Mouse (Mus musculus) myocyte (in vitro differentiated cells): Measurements from ENCODE around the gene Homer2. TPM values are rescaled to one million over a fixed set of nuclear protein-coding genes. Genes with fewer than 3 reads are reported as not detected.

Source experiments
- H3K27me3 ChIP-seq: one replicate; pipeline ENCODE4 v1.6.1; 2011; ENCODE audit not compliant: control insufficient read depth, insufficient read depth, insufficient read length
- H3K36me3 ChIP-seq: one replicate; pipeline ENCODE4 v1.6.1; 2011; ENCODE audit not compliant: control insufficient read depth, insufficient read depth
- H3K4me2 ChIP-seq: one replicate; pipeline ENCODE4 v1.6.1; 2011; ENCODE audit warnings: low read depth, control low read depth
- H3K4me3 ChIP-seq: one replicate; pipeline ENCODE4 v1.5.1; 2011; ENCODE audit warnings: mild to moderate bottlenecking, control low read depth, moderate library complexity
- H3K79me2 ChIP-seq: one replicate; pipeline ENCODE4 v1.6.1; 2011; ENCODE audit not compliant: control insufficient read depth, insufficient read depth
- H3ac ChIP-seq: one replicate; pipeline ENCODE4 v1.6.1; 2011; ENCODE audit not compliant: control insufficient read depth, insufficient read length
- CEBPB ChIP-seq: IDR thresholded peaks from 2 replicates; pipeline ENCODE4 v1.6.1; 2011; ENCODE audit warnings: mild to moderate bottlenecking, moderate library complexity; ENCODE audit not compliant: poor library complexity, insufficient read depth, severe bottlenecking
- E2F4 ChIP-seq: IDR thresholded peaks from one replicate; pipeline ENCODE4 v1.6.1; 2011; ENCODE audit warnings: mild to moderate bottlenecking, control low read depth, moderate library complexity; ENCODE audit not compliant: insufficient read depth
- MAX ChIP-seq: IDR thresholded peaks from one replicate; pipeline ENCODE4 v1.6.1; 2011; ENCODE audit warnings: low read depth, mild to moderate bottlenecking, control low read depth
- MYOD1 ChIP-seq, 3 experiments: IDR thresholded peaks; one replicate each; pipeline ENCODE4 v1.6.1; 2011; ENCODE audit warnings: control low read depth in 2 of 3, low read depth in 2 of 3, mild to moderate bottlenecking in 2 of 3, moderate library complexity in 1 of 3; ENCODE audit not compliant: insufficient read length in 2 of 3, control insufficient read depth in 1 of 3
- MYOG ChIP-seq, 3 experiments: IDR thresholded peaks; one replicate each; pipeline ENCODE4 v1.6.1; 2011; ENCODE audit warnings: control low read depth in 2 of 3, low read depth in 2 of 3, mild to moderate bottlenecking in 2 of 3; ENCODE audit not compliant: insufficient read length in 2 of 3, control insufficient read depth in 1 of 3, insufficient read depth in 1 of 3
- POLR2A ChIP-seq: IDR thresholded peaks from one replicate; pipeline ENCODE4 v1.6.1; 2011; ENCODE audit warnings: low read depth, mild to moderate bottlenecking, control low read depth, moderate library complexity; ENCODE audit not compliant: insufficient read length
- POLR2AphosphoS2 ChIP-seq: IDR thresholded peaks from one replicate; pipeline ENCODE4 v1.6.1; 2011; ENCODE audit warnings: low read depth, control low read depth; ENCODE audit not compliant: insufficient read length
- REST ChIP-seq: IDR thresholded peaks from one replicate; pipeline ENCODE4 v1.6.1; 2011; ENCODE audit warnings: mild to moderate bottlenecking, control low read depth, moderate library complexity; ENCODE audit not compliant: insufficient read depth, insufficient read length
- SRF ChIP-seq: IDR thresholded peaks from one replicate; pipeline ENCODE4 v1.6.1; 2011; ENCODE audit warnings: low read depth; ENCODE audit not compliant: control insufficient read depth, insufficient read length
- TCF12 ChIP-seq: IDR thresholded peaks from one replicate; pipeline ENCODE4 v1.6.1; 2011; ENCODE audit warnings: mild to moderate bottlenecking, control low read depth; ENCODE audit not compliant: poor library complexity, insufficient read depth, severe bottlenecking
- TCF3 ChIP-seq: IDR thresholded peaks from one replicate; pipeline ENCODE4 v1.6.1; 2011; ENCODE audit warnings: low read depth, control low read depth; ENCODE audit not compliant: insufficient read length
- USF1 ChIP-seq: IDR thresholded peaks from one replicate; pipeline ENCODE4 v1.6.1; 2011; ENCODE audit warnings: low read depth, mild to moderate bottlenecking, control low read depth, moderate library complexity
- polyA plus RNA-seq: library from polyadenylated mRNA; unstranded; fragments of >200 nt; fragmentation: generic; extraction: Trizol; gene quantifications from one replicate; pipeline ENCODE4 v1.2.1, GENCODE M21; 2012; ENCODE audit warnings: missing spikeins

Gene Homer2
- polyA plus RNA-seq, 1 experiment = not detected

- Histone ChIP-seq H3K4me2 (no peak overlapping the region), H3ac (no peak overlapping the region), H3K27me3 (peaks cover 33% of the 10 kb centered on the region), H3K36me3 (no peaks in the 10 kb centered on the region), H3K79me2 (no peaks in the 10 kb centered on the region), H3K4me3 (no peak overlapping the region)
- TF ChIP-seq SRF = no peak
- TF ChIP-seq CEBPB = no peak
- no peak for TF ChIP-seq USF1
- no peak for TF ChIP-seq POLR2A
- TF ChIP-seq TCF3 = no peak
- no peak for TF ChIP-seq E2F4
- no peak for TF ChIP-seq TCF12
- TF ChIP-seq POLR2AphosphoS2 = no peak
- no peak for TF ChIP-seq MAX
- no peak for TF ChIP-seq REST
- no peak for TF ChIP-seq MYOD1 (IDR thresholded peaks at IDR 0.05; ENCODE audit: control insufficient read depth in 1 of 3, insufficient read length in 2 of 3, low read depth in 2 of 3)
Measured at GRCm38 (mm10) chr7:81560101-81561049, 147.0 kb downstream of the Homer2 start.

GRCm38 (mm10) chr7:81559231-81559980, 147.9 kb downstream of the Homer2 start:
- TF ChIP-seq SRF (no peak), POLR2A (no peak), E2F4 (no peak), MAX (no peak), TCF3 (no peak), MYOG (IDR thresholded peaks at IDR 0.05; ENCODE audit: control insufficient read depth in 1 of 3, insufficient read depth in 1 of 3, insufficient read length in 2 of 3, low read depth in 2 of 3) (no peak), POLR2AphosphoS2 (no peak), REST (no peak), CEBPB (no peak), TCF12 (no peak), USF1 (no peak), MYOD1 (IDR thresholded peaks at IDR 0.05; ENCODE audit: control insufficient read depth in 1 of 3, insufficient read length in 2 of 3, low read depth in 2 of 3) (no peak)
- Histone ChIP-seq H3K4me3 (no peak overlapping the region), H3K79me2 (no peaks in the 10 kb centered on the region), H3ac (no peak overlapping the region), H3K4me2 (no peak overlapping the region), H3K36me3 (no peaks in the 10 kb centered on the region), H3K27me3 (peaks cover 28% of the 10 kb centered on the region)

GRCm38 (mm10) chr7:81557985-81558360, 149.4 kb downstream of the Homer2 start:
- Histone ChIP-seq H3K4me3 (no peak overlapping the region), H3K36me3 (no peaks in the 10 kb centered on the region), H3K27me3 (peaks cover 17% of the 10 kb centered on the region), H3ac (no peak overlapping the region), H3K79me2 (no peaks in the 10 kb centered on the region), H3K4me2 (no peak overlapping the region)
- no peak for TF ChIP-seq POLR2A
- TF ChIP-seq MYOD1 (IDR thresholded peaks at IDR 0.05; ENCODE audit: control insufficient read depth in 1 of 3, insufficient read length in 2 of 3, low read depth in 2 of 3) = no peak
- no peak for TF ChIP-seq POLR2AphosphoS2
- TF ChIP-seq MYOG (IDR thresholded peaks at IDR 0.05; ENCODE audit: control insufficient read depth in 1 of 3, insufficient read depth in 1 of 3, insufficient read length in 2 of 3, low read depth in 2 of 3) = no peak
- TF ChIP-seq CEBPB = no peak
- no peak for TF ChIP-seq TCF12
- no peak for TF ChIP-seq USF1
- TF ChIP-seq TCF3 = no peak
- no peak for TF ChIP-seq E2F4
- no peak for TF ChIP-seq SRF
- no peak for TF ChIP-seq MAX
- no peak for TF ChIP-seq REST

- no peak overlapping the region for H3ac ChIP-seq
- H3K4me2 ChIP-seq = no peak overlapping the region
- no peaks in the 10 kb centered on the region for H3K36me3 ChIP-seq
- TF ChIP-seq TCF3 (no peak), MYOD1 (IDR thresholded peaks at IDR 0.05; ENCODE audit: control insufficient read depth in 1 of 3, insufficient read length in 2 of 3, low read depth in 2 of 3) (no peak), TCF12 (no peak), USF1 (no peak), MAX (no peak), POLR2AphosphoS2 (no peak), E2F4 (no peak), SRF (no peak), POLR2A (no peak), REST (no peak), CEBPB (no peak), MYOG (IDR thresholded peaks at IDR 0.05; ENCODE audit: control insufficient read depth in 1 of 3, insufficient read depth in 1 of 3, insufficient read length in 2 of 3, low read depth in 2 of 3) (no peak)
- no peaks in the 10 kb centered on the region for H3K79me2 ChIP-seq
- H3K27me3 ChIP-seq = peaks cover 16% of the 10 kb centered on the region
- H3K4me3 ChIP-seq = no peak overlapping the region
Measured at GRCm38 (mm10) chr7:81557252-81557984, 149.9 kb downstream of the Homer2 start.
